Mouse (Mus musculus) layer of hippocampus, adult 2 months (tissue): ENCODE data around the gene Usp7. TPM values are rescaled to one million over a fixed set of nuclear protein-coding genes. Genes with fewer than 3 reads are reported as not detected.

ENCODE experiments used
- DNase-seq, 2 experiments: peaks; one replicate each; pipeline ENCODE4 v3.0.0; 2022; ENCODE audit warnings: low spot score in 2 of 2
- H3K27ac ChIP-seq: fragments of 200-600 bp; 2 replicates; pipeline ENCODE4 v1.8.1; 2022
- H3K4me3 ChIP-seq: fragments of 200-600 bp; 2 replicates; pipeline ENCODE4 v1.8.1; 2022; ENCODE audit warnings: mild to moderate bottlenecking
- CTCF ChIP-seq: fragments of 200-600 bp; conservative IDR thresholded peaks from 2 replicates; pipeline ENCODE4 v1.8.1; 2022; ENCODE audit warnings: antibody characterized with exemption, mild to moderate bottlenecking, moderate library complexity
- total RNA-seq, 2 experiments: library from RNA; stranded (reverse); gene quantifications; 2 replicates each; pipeline ENCODE4 v1.2.3; 2021

Gene Usp7
- total RNA-seq, 2 experiments from 2014 or later = 163 to 168 TPM

DNA sequence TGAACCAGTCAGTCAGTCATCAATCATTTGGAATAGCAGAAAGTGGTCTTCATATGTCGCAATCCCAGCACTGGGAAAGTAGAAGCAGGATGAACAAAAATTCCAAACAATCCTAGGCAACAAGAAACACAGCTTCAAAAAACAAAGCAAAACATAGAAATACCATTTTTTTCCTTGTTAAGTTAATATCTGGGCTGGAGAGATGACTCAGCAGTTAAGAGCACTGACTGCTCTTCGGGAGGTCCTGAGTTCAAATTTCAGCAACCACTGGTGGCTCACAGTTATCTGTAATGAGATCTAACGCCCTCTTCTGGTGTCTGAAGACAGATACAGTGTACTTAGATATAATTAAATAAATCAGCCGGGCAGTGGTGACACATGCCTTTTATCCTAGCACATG, 30.5 kb upstream of the Usp7 start:
- no peak for DNase-seq
- H3K4me3 ChIP-seq = no peak overlapping the region
- 0 out of 2 replicates have a peak, but pooled peaks have one; percentile 4 for TF ChIP-seq CTCF
- no peak overlapping the region for H3K27ac ChIP-seq

GRCm38 (mm10) chr16:8821429-8821828, 29.3 kb upstream of the Usp7 start:
- Histone ChIP-seq H3K27ac (no peak overlapping the region), H3K4me3 (no peak overlapping the region)
- peak in 1 of 2 experiments; percentile 32 for DNase-seq
- no peak for TF ChIP-seq CTCF

GRCm38 (mm10) chr16:8817872-8818271, 25.8 kb upstream of the Usp7 start:
- no peak for TF ChIP-seq CTCF
- Histone ChIP-seq H3K27ac (no peak overlapping the region), H3K4me3 (no peak overlapping the region)
- no peak for DNase-seq

- peak; percentile 15 to 19 for DNase-seq
- TF ChIP-seq CTCF = no peak
- Histone ChIP-seq H3K27ac (no peak overlapping the region), H3K4me3 (no peak overlapping the region)
Measured at GRCm38 (mm10) chr16:8810399-8811127, 18.5 kb upstream of the Usp7 start.

DNA sequence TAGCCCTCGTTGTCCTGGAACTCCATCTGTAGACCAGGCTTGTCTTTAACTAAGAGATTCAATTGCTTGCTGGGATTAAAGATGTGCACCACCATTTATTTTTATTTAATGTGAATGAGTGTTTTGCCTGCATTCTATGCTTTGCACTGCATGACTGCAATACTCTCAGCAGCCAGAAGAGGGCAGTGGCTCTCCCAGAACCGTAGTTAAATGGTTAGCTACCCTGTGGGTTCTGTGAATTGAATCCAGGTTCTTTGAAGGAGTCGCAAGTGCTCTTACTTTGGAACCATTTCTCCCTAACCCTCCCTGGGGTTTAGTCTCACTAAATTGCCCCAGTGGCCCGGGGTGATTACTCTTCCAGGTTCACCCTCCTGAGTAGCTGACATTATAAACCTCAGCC, 14.6 kb upstream of the Usp7 start:
- no peak for DNase-seq
- H3K27ac ChIP-seq = no peak overlapping the region
- H3K4me3 ChIP-seq = no peak overlapping the region
- TF ChIP-seq CTCF = peak; percentile 79

DNA sequence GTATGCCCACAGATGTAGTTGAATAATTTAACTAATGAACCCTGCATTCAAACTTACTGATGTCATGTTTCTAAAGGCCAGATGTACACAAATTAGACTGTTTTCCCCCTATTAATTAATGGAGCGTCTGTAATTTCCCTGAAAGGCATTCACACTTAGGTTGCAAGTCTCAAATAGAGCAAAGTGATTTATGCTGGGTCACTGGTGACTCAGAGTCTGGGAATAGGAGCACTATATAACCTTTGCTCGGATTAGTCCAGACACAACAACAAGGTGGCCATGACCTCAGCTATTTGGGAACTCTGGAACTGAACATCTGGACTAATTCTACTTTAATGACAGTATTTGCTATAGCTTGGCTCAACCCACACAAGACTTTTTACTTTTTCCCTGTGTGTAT, 3.8 kb upstream of the Usp7 start:
- no peak overlapping the region for H3K27ac ChIP-seq
- no peak overlapping the region for H3K4me3 ChIP-seq
- no peak for DNase-seq
- TF ChIP-seq CTCF = no peak

GRCm38 (mm10) chr16:8794952-8795351, 2.8 kb upstream of the Usp7 start:
- peak; percentile 51 for TF ChIP-seq CTCF
- H3K4me3 ChIP-seq = no peak overlapping the region
- no peak overlapping the region for H3K27ac ChIP-seq
- DNase-seq = no peak

DNA sequence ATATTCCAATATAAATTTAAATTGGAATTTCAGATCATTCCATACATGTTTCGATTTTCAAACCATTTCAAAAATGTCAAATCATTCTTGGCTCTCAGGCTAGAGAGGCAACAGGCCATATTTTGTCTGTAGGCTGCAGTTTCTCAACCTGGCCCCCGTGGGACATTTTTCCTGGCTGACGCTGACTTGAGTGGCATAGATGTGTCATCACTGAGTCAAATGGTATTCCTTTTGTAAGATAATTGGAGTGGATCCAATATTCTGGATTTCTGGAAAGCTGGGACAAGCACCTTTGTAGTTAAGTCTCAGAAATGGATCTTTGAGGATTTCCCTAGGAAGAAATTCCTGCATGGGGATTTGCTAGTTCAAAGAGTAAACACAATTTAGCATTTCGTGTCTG, 1.2 kb downstream of the Usp7 start:
- no peak overlapping the region for H3K27ac ChIP-seq
- TF ChIP-seq CTCF = no peak
- H3K4me3 ChIP-seq = no peak overlapping the region
- no peak for DNase-seq

- DNase-seq = no peak
- Histone ChIP-seq H3K27ac (no peak overlapping the region), H3K4me3 (no peak overlapping the region)
- TF ChIP-seq CTCF = no peak
Measured at GRCm38 (mm10) chr16:8784753-8785152, 7.4 kb downstream of the Usp7 start.

DNA sequence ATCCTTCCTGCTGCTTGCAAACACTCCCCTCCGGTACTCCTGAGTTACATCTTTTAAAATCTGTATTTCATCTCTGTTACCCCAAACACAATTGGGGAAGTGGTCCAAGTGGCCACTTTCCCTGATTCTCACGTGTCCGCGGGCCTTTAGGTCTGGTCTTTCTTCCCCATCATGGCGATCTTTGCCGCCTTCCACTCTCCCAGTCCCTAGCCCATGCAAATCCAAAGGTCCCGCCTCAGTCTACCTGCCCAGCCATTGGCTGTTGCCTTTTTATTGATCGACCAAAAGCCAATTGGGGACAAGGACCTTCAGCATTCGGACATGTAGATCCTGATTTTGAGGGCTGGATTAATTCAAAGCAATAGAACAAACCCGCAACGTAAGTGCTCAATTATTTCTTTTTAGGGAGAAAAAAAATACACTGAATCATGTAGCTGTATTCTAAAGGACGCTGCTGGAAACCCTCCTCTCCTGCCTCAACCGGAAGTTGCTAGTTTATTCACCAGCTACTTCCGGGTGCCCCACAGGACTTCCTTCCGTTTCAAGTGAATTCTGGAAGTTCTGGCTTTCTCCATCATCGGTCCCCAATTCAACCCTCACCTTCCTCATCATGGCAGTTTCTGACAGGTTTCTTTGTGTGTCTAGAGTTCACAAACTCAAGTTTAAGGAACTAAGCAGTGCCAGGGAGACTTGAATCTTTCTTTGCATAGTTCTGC, 8.8 kb downstream of the Usp7 start:
- no peak for TF ChIP-seq CTCF
- no peak overlapping the region for H3K4me3 ChIP-seq
- no peak for DNase-seq
- H3K27ac ChIP-seq = no peak overlapping the region

DNA sequence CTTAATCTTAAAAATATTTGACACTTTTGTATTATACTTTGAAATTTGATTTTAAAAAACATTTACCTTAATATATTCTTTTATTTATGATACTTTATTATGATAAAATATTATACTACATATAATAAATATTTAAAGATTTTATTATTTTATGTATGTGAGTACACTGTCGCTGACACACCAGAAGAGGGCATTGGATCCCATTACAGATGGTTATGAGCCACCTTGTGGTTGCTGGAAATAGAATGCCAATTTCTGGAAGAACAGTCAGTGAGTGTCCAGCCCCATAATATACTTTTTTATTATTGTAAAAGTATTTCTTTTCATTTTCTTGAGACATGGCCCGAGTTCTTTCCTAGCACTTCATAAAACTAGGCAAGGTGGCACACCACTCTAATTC, 10.4 kb downstream of the Usp7 start:
- peak; percentile 56 for TF ChIP-seq CTCF
- no peak for DNase-seq
- Histone ChIP-seq H3K27ac (no peak overlapping the region), H3K4me3 (no peak overlapping the region)

DNA sequence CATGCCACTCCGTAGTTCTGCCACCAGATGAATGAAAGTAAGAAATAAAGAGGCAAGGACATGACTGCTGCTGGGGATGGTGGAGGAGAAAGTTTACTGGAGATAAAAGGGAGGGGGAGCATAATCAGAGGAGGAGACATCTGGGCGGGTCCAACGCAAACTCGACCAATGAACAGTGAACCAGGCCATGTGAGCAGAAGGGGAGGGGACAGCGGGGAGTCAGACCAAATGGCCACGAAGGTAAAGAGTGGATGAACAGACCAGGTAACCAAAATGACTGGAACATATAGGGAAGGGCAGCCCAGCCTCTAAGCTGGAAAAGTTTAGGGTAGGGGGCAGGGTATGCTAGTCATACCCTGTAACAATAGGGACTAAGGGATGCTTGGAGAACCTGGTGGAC, 10.9 kb downstream of the Usp7 start:
- H3K27ac ChIP-seq = no peak overlapping the region
- no peak for TF ChIP-seq CTCF
- DNase-seq = no peak
- H3K4me3 ChIP-seq = no peak overlapping the region

GRCm38 (mm10) chr16:8780187-8780586, 11.9 kb downstream of the Usp7 start:
- no peak for TF ChIP-seq CTCF
- H3K4me3 ChIP-seq = no peak overlapping the region
- H3K27ac ChIP-seq = no peak overlapping the region
- DNase-seq = no peak

- no peak for DNase-seq
- H3K4me3 ChIP-seq = no peak overlapping the region
- TF ChIP-seq CTCF = no peak
- no peak overlapping the region for H3K27ac ChIP-seq
Measured at GRCm38 (mm10) chr16:8778697-8779096, 13.4 kb downstream of the Usp7 start.
